Mouse (Mus musculus) mouse embryonic stem cell (cell line): Measurements from ENCODE around the gene Nfe2l3.

Source experiments
- in situ Hi-C, 2 experiments: fragments of 300-500 bp; cut with MboI; formaldehyde crosslinking; loops; 1 replicate in 1 of 2; 3 replicates in 1 of 2; pipeline ENCODE4 v1.14.3; 2019 to 2020; ENCODE audit warnings: low sequenced_read_pairs in 2 of 2, low pct_unique_long_range_greater_than_20kb in 1 of 2, mixed read lengths in 1 of 2; ENCODE audit not compliant: unreplicated experiment in 1 of 2

Nfe2l3 gene

GRCm38 (mm10) chr6:51437665-51438064, 5.2 kb downstream of the Nfe2l3 start:
- in situ Hi-C loops, result loop anchor here in 1 of 2 experiments (25.0 kb wide), 1 partner anchor 225 kb away; no protein-coding TSS in a partner anchor

GRCm38 (mm10) chr6:51438826-51439330, 6.4 kb downstream of the Nfe2l3 start:
- in situ Hi-C loops, result loop anchor here in 1 of 2 experiments (25.0 kb wide), 1 partner anchor 227 kb away; no protein-coding TSS in a partner anchor

- in situ Hi-C loops, result loop anchor here in 1 of 2 experiments (25.0 kb wide), 1 partner anchor 230 kb away; no protein-coding TSS in a partner anchor
Measured at GRCm38 (mm10) chr6:51442191-51442835, 9.8 kb downstream of the Nfe2l3 start.

GRCm38 (mm10) chr6:51452927-51453503, 20.5 kb downstream of the Nfe2l3 start:
- in situ Hi-C loops, result no loop called here

GRCm38 (mm10) chr6:51454949-51455348, 22.5 kb downstream of the Nfe2l3 start:
- in situ Hi-C loops, result no loop called here

GRCm38 (mm10) chr6:51456198-51456597, 23.7 kb downstream of the Nfe2l3 start:
- in situ Hi-C loops, result no loop called here

- in situ Hi-C loops, result no loop called here
Measured at GRCm38 (mm10) chr6:51457283-51457682, 24.8 kb downstream of the Nfe2l3 start.

- in situ Hi-C loops, result no loop called here
Measured at GRCm38 (mm10) chr6:51457770-51458387, 25.4 kb downstream of the Nfe2l3 start.

- in situ Hi-C loops, result no loop called here
Measured at GRCm38 (mm10) chr6:51458925-51459312, 26.4 kb downstream of the Nfe2l3 start.

GRCm38 (mm10) chr6:51459313-51460020, 27.0 kb downstream of the Nfe2l3 start:
- in situ Hi-C loops, result no loop called here

GRCm38 (mm10) chr6:51460021-51460360, 27.5 kb downstream of the Nfe2l3 start:
- in situ Hi-C loops, result no loop called here

GRCm38 (mm10) chr6:51460363-51460762, 27.9 kb downstream of the Nfe2l3 start:
- in situ Hi-C loops, result no loop called here

- in situ Hi-C loops, result no loop called here
Measured at GRCm38 (mm10) chr6:51467649-51468048, 35.2 kb downstream of the Nfe2l3 start.

GRCm38 (mm10) chr6:51468891-51469561, 36.6 kb downstream of the Nfe2l3 start:
- in situ Hi-C loops, result no loop called here

GRCm38 (mm10) chr6:51469715-51470310, 37.3 kb downstream of the Nfe2l3 start, which contains the start of gene Hnrnpa2b1:
TSS of gene Hnrnpa2b1 (minus strand) at chr6:51469894.
- in situ Hi-C loops, result no loop called here

- in situ Hi-C loops, result no loop called here
Measured at GRCm38 (mm10) chr6:51470311-51471178, 38.1 kb downstream of the Nfe2l3 start, which contains the start of gene Cbx3. TSS of gene Cbx3 (plus strand) at chr6:51470360.

- in situ Hi-C loops, result no loop called here
Measured at GRCm38 (mm10) chr6:51471179-51471505, 38.7 kb downstream of the Nfe2l3 start.
